Mouse (Mus musculus): ENCODE measurements around the gene Afg1l.

GRCm38 (mm10) chr10:42291360-42291759 lies 187.0 kb downstream of the Afg1l start:
- TF ChIP-seq EP300 (IDR thresholded peaks at IDR 0.05) (no peak), CTCF (IDR thresholded peaks at IDR 0.05) (peak; percentile 86)
